In genomic region chr6:90653736-90654135, GRCm38 (mm10) we compare ENCODE assay signal across 10 mouse cellular contexts. TPM values are rescaled to one million over a fixed set of nuclear protein-coding genes. Genes with fewer than 3 reads are reported as not detected.
A peak's percentile ranks its signal among the peaks of the same experiment; 100 is the strongest.
DNase-seq lines count a peak whose midpoint lies in the region; TF ChIP-seq lines count a peak whose summit lies in the region.
"Had no signal": no experiment of that assay in that cellular context is flagged by ENCODE, and none has a peak within 500 bp of the region (broad histone marks: within the 10 kb centered on the region; RNA-seq: fewer than 3 reads in every experiment).

No protein-coding gene starts in this region.

- intact Hi-C loops in left cerebral cortex, adult 2 months (cut with DNase I): loop anchor here (2.0 kb wide), 1 partner anchor 75 kb away; no protein-coding TSS in a partner anchor
- intact Hi-C loops in left cerebral cortex, postnatal 36 days (cut with DNase I): loop anchor here (2.0 kb wide), 1 partner anchor 75 kb away; no protein-coding TSS in a partner anchor
- intact Hi-C loops in gastrocnemius, adult 2 months (cut with DNase I): loop anchor here (1.0 kb wide), 2 partner anchors 68 to 76 kb away; no protein-coding TSS in a partner anchor

- peak in 1 of 2 experiments; percentile 40 for DNase-seq in left cerebral cortex, adult 2 months (ENCODE audit: extremely low spot score in 1 of 2, low spot score in 2 of 2)
- no peak for DNase-seq in left cerebral cortex, postnatal 36 days (ENCODE audit: low spot score in 2 of 2)
- DNase-seq in MEL-GATA-1-ER (ENCODE audit: extremely low read depth, low read depth): peak; percentile 13
- peak; percentile 50 for DNase-seq in cerebellum, adult 11-12 months
- peak; percentile 83 for DNase-seq in gastrocnemius, adult 2 months
- DNase-seq in kidney, postnatal 25 days: peak; percentile 69 to 76
- DNase-seq in lung, postnatal 4 days: peak; percentile 67 to 71
- peak; percentile 66 for DNase-seq in testis, postnatal 10 days (ENCODE audit: low spot score)

- H3K27ac ChIP-seq in left cerebral cortex, adult 2 months: no peak overlapping the region
- no peak overlapping the region for H3K27ac ChIP-seq in gastrocnemius, adult 2 months
- H3K27ac ChIP-seq: embryonic facial prominence, embryonic 12.5 days; lung, embryonic 15.5 days had no signal

- H3K4me3 ChIP-seq in left cerebral cortex, adult 2 months: no peak overlapping the region
- no peak overlapping the region for H3K4me3 ChIP-seq in gastrocnemius, adult 2 months
- H3K4me3 ChIP-seq: embryonic facial prominence, embryonic 12.5 days; lung, embryonic 15.5 days had no signal

- peak; percentile 77 for TF ChIP-seq CTCF in left cerebral cortex, adult 2 months (IDR thresholded peaks at IDR 0.05)
- peak; percentile 94 for TF ChIP-seq CTCF in gastrocnemius, adult 2 months (IDR thresholded peaks at IDR 0.05)

RNA-seq across cellular contexts. Expression of gene Slc41a3, which starts 49.2 kb away (rescaled TPM):
- total RNA-seq in left cerebral cortex, adult 2 months (2021): 1 to 10 TPM; 3.8 to 4.5 TPM
- 1 to 10 TPM; 4.4 to 6.0 TPM for total RNA-seq in left cerebral cortex, postnatal 36 days (2021)
- total RNA-seq in gastrocnemius, adult 2 months (2021): 100 to 1,000 TPM in 1 of 2 experiments, 10 to 100 TPM in 1; 75.0 to 118 TPM

Comparison
In these comparisons a context has a peak if more than half of its experiments do, and no peak if none do; other contexts are left out.
1. DNase-seq: peak in MEL-GATA-1-ER (single experiment), cerebellum, adult 11-12 months (single experiment), gastrocnemius, adult 2 months (single experiment), kidney, postnatal 25 days (2 of 2), lung, postnatal 4 days (2 of 2) and testis, postnatal 10 days (single experiment); none in left cerebral cortex, postnatal 36 days (0 of 2).
2. RNA of gene Slc41a3, which starts 49.2 kb away (total RNA-seq): 75.0 to 118 TPM in gastrocnemius, adult 2 months; 4.4 to 6.0 TPM in left cerebral cortex, postnatal 36 days and 3.8 to 4.5 TPM in left cerebral cortex, adult 2 months; every median in the first group is over 10 times any median in the second.